Mouse (Mus musculus) CH12.LX (cell line): ENCODE measurements around the gene Hoxb5. TPM values are rescaled to one million over a fixed set of nuclear protein-coding genes. Genes with fewer than 3 reads are reported as not detected.

Source experiments
- DNase-seq: peaks from one replicate; pipeline ENCODE4 v3.0.0-alpha.2; 2013; ENCODE audit errors: extremely low read depth
- H3K27ac ChIP-seq: 2 replicates; pipeline ENCODE4 v1.5.1; 2012; ENCODE audit warnings: low read depth, mild to moderate bottlenecking, control low read depth, moderate library complexity; ENCODE audit not compliant: insufficient read depth
- H3K27me3 ChIP-seq: replicated peaks from 2 replicates; pipeline ENCODE3; 2012; ENCODE audit warnings: inconsistent platforms
- H3K36me3 ChIP-seq, 2 experiments: replicated peaks in 1 of 2; 2 replicates each; pipeline versions ENCODE3 to v1.6.1; 2012; ENCODE audit warnings: inconsistent platforms in 1 of 2, low read length in 1 of 2, mild to moderate bottlenecking in 1 of 2, mixed read lengths in 1 of 2, moderate library complexity in 1 of 2; ENCODE audit not compliant: control insufficient read depth in 1 of 2, insufficient read depth in 1 of 2
- H3K4me1 ChIP-seq, 2 experiments: 2 replicates each; pipeline ENCODE4 v1.6.1; 2012; ENCODE audit warnings: inconsistent platforms in 1 of 2, moderate library complexity in 1 of 2; ENCODE audit not compliant: insufficient read depth in 2 of 2, control insufficient read depth in 1 of 2
- H3K4me2 ChIP-seq: 2 replicates; pipeline ENCODE4 v1.6.1; 2012; ENCODE audit warnings: low read depth, mild to moderate bottlenecking, control low read depth; ENCODE audit not compliant: poor library complexity, insufficient read depth, severe bottlenecking
- H3K4me3 ChIP-seq, 3 experiments: fragments of 150-350 bp in 1 of 3; sonication (generic) in 1 of 3; replicated peaks in 1 of 3; 2 replicates each; pipeline versions ENCODE3 to v1.5.1; 2011 to 2012; ENCODE audit warnings: low read depth in 2 of 3, low read length in 2 of 3, mild to moderate bottlenecking in 2 of 3, moderate library complexity in 2 of 3, control low read depth in 1 of 3, improper control_type of control experiment in 1 of 3, inconsistent platforms in 1 of 3, mixed read lengths in 1 of 3; ENCODE audit not compliant: poor library complexity in 1 of 3
- H3K79me2 ChIP-seq: replicated peaks from 2 replicates; pipeline ENCODE4 v1.6.1; 2012; ENCODE audit warnings: mild to moderate bottlenecking, moderate library complexity; ENCODE audit not compliant: control insufficient read depth, poor library complexity, insufficient read depth, severe bottlenecking; ENCODE audit errors: extremely low read depth
- H3K9ac ChIP-seq: 2 replicates; pipeline ENCODE4 v1.6.1; 2012; ENCODE audit warnings: low read depth, mild to moderate bottlenecking, control low read depth, moderate library complexity; ENCODE audit not compliant: insufficient read depth
- H3K9me3 ChIP-seq: replicated peaks from 2 replicates; pipeline ENCODE3; 2012; ENCODE audit warnings: low read length, inconsistent platforms, mixed read lengths
- BHLHE40 ChIP-seq: IDR thresholded peaks from 2 replicates; pipeline ENCODE4 v1.6.1; 2011; ENCODE audit warnings: mild to moderate bottlenecking, low read depth, low read length, improper control_type of control experiment
- CHD2 ChIP-seq: IDR thresholded peaks from 2 replicates; pipeline ENCODE4 v1.6.1; 2011; ENCODE audit warnings: low read length, improper control_type of control experiment
- E2F4 ChIP-seq: IDR thresholded peaks from 2 replicates; pipeline ENCODE4 v1.6.1; 2011; ENCODE audit warnings: low read depth, low read length, improper control_type of control experiment; ENCODE audit not compliant: insufficient replicate concordance
- ELF1 ChIP-seq: IDR thresholded peaks from 2 replicates; pipeline ENCODE4 v1.6.1; 2014; ENCODE audit warnings: low read depth, mild to moderate bottlenecking, inconsistent platforms, low read length, improper control_type of control experiment
- EP300 ChIP-seq: IDR thresholded peaks from 2 replicates; pipeline ENCODE4 v1.6.1; 2011; ENCODE audit warnings: low read length, improper control_type of control experiment
- GABPA ChIP-seq: IDR thresholded peaks from 2 replicates; pipeline ENCODE4 v1.6.1; 2012; ENCODE audit warnings: low read depth, low read length, improper control_type of control experiment, inconsistent platforms; ENCODE audit not compliant: insufficient replicate concordance
- HCFC1 ChIP-seq: IDR thresholded peaks from 2 replicates; pipeline ENCODE4 v1.6.1; 2012; ENCODE audit warnings: low read depth, mild to moderate bottlenecking, inconsistent platforms, low read length, improper control_type of control experiment
- JUND ChIP-seq: conservative IDR thresholded peaks from 2 replicates; pipeline ENCODE4 v1.6.1; 2011; ENCODE audit warnings: low read depth, low read length, improper control_type of control experiment
- MAX ChIP-seq: IDR thresholded peaks from 2 replicates; pipeline ENCODE4 v1.6.1; 2011; ENCODE audit warnings: low read length, improper control_type of control experiment
- MAZ ChIP-seq: IDR thresholded peaks from 2 replicates; pipeline ENCODE4 v1.6.1; 2012; ENCODE audit warnings: low read depth, mild to moderate bottlenecking, inconsistent platforms, low read length, improper control_type of control experiment, moderate library complexity
- MEF2A ChIP-seq: IDR thresholded peaks from 2 replicates; pipeline ENCODE4 v1.6.1; 2014; ENCODE audit warnings: low read depth, mild to moderate bottlenecking, inconsistent platforms, low read length, improper control_type of control experiment, borderline replicate concordance
- MXI1 ChIP-seq: IDR thresholded peaks from 2 replicates; pipeline ENCODE4 v1.6.1; 2011; ENCODE audit warnings: mild to moderate bottlenecking, low read depth, low read length, improper control_type of control experiment
- POLR2AphosphoS2 ChIP-seq: IDR thresholded peaks from 2 replicates; pipeline ENCODE4 v1.6.1; 2011; ENCODE audit warnings: low read depth, low read length, improper control_type of control experiment
- SMC3 ChIP-seq: IDR thresholded peaks from 2 replicates; pipeline ENCODE4 v1.6.1; 2011; ENCODE audit warnings: low read depth, low read length, improper control_type of control experiment
- TBP ChIP-seq: conservative IDR thresholded peaks from 2 replicates; pipeline ENCODE4 v1.6.1; 2011; ENCODE audit warnings: low read depth, low read length, improper control_type of control experiment
- TCF12 ChIP-seq: IDR thresholded peaks from 2 replicates; pipeline ENCODE4 v1.6.1; 2014; ENCODE audit warnings: low read depth, mild to moderate bottlenecking, inconsistent platforms, low read length, improper control_type of control experiment
- UBTF ChIP-seq: IDR thresholded peaks from 2 replicates; pipeline ENCODE4 v1.6.1; 2012; ENCODE audit warnings: low read depth, mild to moderate bottlenecking, inconsistent platforms, low read length, improper control_type of control experiment, moderate library complexity
- USF1 ChIP-seq: IDR thresholded peaks from 2 replicates; pipeline ENCODE4 v1.6.1; 2014; ENCODE audit warnings: low read depth, mild to moderate bottlenecking, inconsistent platforms, low read length, improper control_type of control experiment
- USF2 ChIP-seq: conservative IDR thresholded peaks from 2 replicates; pipeline ENCODE4 v1.6.1; 2011; ENCODE audit warnings: low read depth, low read length, improper control_type of control experiment
- ZC3H11A ChIP-seq: IDR thresholded peaks from 2 replicates; pipeline ENCODE4 v1.6.1; 2012; ENCODE audit warnings: low read depth, mild to moderate bottlenecking, inconsistent platforms, low read length, improper control_type of control experiment
- ZMIZ1 ChIP-seq: IDR thresholded peaks from 2 replicates; pipeline ENCODE4 v1.6.1; 2012; ENCODE audit warnings: low read depth, mild to moderate bottlenecking, inconsistent platforms, low read length, improper control_type of control experiment
- dilution Hi-C: fragments of 300-500 bp; cut with MboI; formaldehyde crosslinking; loops from 2 replicates; pipeline ENCODE4 v1.14.3; 2020; ENCODE audit warnings: low sequenced_read_pairs; ENCODE audit not compliant: extremely low pct_unique_long_range_greater_than_20kb, extremely low pct_ligation_motif_present
- in situ Hi-C: fragments of 300-500 bp; cut with MboI; formaldehyde crosslinking; loops from 3 replicates; pipeline ENCODE4 v1.14.3; 2019; ENCODE audit warnings: low sequenced_read_pairs, low pct_ligation_motif_present, low pct_unique_long_range_greater_than_20kb, mixed read lengths
- polyA plus RNA-seq: library from polyadenylated mRNA; unstranded; fragments of >175 nt; gene quantifications from 2 replicates; pipeline ENCODE4 v1.2.1, GENCODE M21; 2012; ENCODE audit warnings: low read depth; ENCODE audit not compliant: insufficient read length
- total RNA-seq, 2 experiments: library from RNA; depleted of rRNA; stranded (reverse); fragments of 300-350 nt in 1 of 2; fragments of >200 nt in 1 of 2; gene quantifications; 2 replicates each; pipeline ENCODE4 v1.2.3; 2012 to 2014

Gene Hoxb5
- total and polyA plus RNA-seq, 3 experiments: 0.08 to 0.13 TPM; not detected in 1

GRCm38 (mm10) chr11:96292565-96293301 lies 10.4 kb upstream of the Hoxb5 start:
- TF ChIP-seq TCF12: peak; percentile 25; the same call in 1 of the 2 replicates
- TF ChIP-seq SMC3: no peak
- no peak for TF ChIP-seq ZC3H11A
- TF ChIP-seq ELF1: peak; percentile 54; the same call in 1 of the 2 replicates
- no peak for TF ChIP-seq ZMIZ1
- no peak for TF ChIP-seq CHD2
- TF ChIP-seq BHLHE40: peak; percentile 2; the same call in 1 of the 2 replicates
- no peak for TF ChIP-seq MEF2A
- 0 out of 2 replicates have a peak, but pooled peaks have one; percentile 46 for TF ChIP-seq TBP
- no peak for TF ChIP-seq MAX
- no peak for TF ChIP-seq MXI1
- 0 out of 2 replicates have a peak, but pooled peaks have one; percentile 57 for TF ChIP-seq E2F4
- no peak for TF ChIP-seq POLR2AphosphoS2
- no peak for TF ChIP-seq GABPA
- 0 out of 2 replicates have a peak, but pooled peaks have one; percentile 41 for TF ChIP-seq MAZ
- TF ChIP-seq HCFC1: peak; percentile 74
- TF ChIP-seq UBTF: no peak
- no peak for TF ChIP-seq USF1
- TF ChIP-seq EP300: peak; percentile 39
- TF ChIP-seq USF2: no peak
- peak; percentile 56; the same call in 1 of the 2 replicates for TF ChIP-seq JUND
- TF ChIP-seq, all 38 proteins: peak for 9
- H3K79me2 ChIP-seq: no peaks in the 10 kb centered on the region
- H3K4me2 ChIP-seq: peak overlapping the region; percentile 91
- H3K36me3 ChIP-seq: no peaks in the 10 kb centered on the region
- peak overlapping the region; percentile 38 to 62 (median 53) for H3K4me3 ChIP-seq
- peaks cover 92% of the 10 kb centered on the region for H3K27me3 ChIP-seq
- DNase-seq: peak; percentile 45
- H3K9me3 ChIP-seq: no peaks in the 10 kb centered on the region
- dilution Hi-C loops (no loop called here), in situ Hi-C loops (loop anchor here (10.0 kb wide), 1 partner anchor 572 kb away; no protein-coding TSS in a partner anchor)
- peak overlapping the region; percentile 82 for H3K9ac ChIP-seq
- H3K4me1 ChIP-seq: peaks cover 2 to 35% of the 10 kb centered on the region in 2 experiments; a peak in 2 of 4 replicates
- no peak overlapping the region for H3K27ac ChIP-seq
